Comparison of ENCODE assay signal across 11 mouse cellular contexts in genomic region chr3:107039306-107039705, GRCm38 (mm10). TPM values are rescaled to one million over a fixed set of nuclear protein-coding genes. Genes with fewer than 3 reads are reported as not detected.
DNase-seq lines count a peak whose midpoint lies in the region; ATAC-seq and TF ChIP-seq lines count a peak whose summit lies in the region.
"Had no signal": no experiment of that assay in that cellular context is flagged by ENCODE, and none has a peak within 500 bp of the region (broad histone marks: within the 10 kb centered on the region; RNA-seq: fewer than 3 reads in every experiment).

No protein-coding gene starts in this region.

- TF ChIP-seq CTCF in CH12.LX (conservative IDR thresholded peaks at IDR 0.05 in 1 of 2, IDR thresholded peaks at IDR 0.05 in 1 of 2; ENCODE audit: low read depth in 2 of 2, low read length in 2 of 2): no peak

- H3K36me3 ChIP-seq in CH12.LX (replicated peaks in 1 of 2; ENCODE audit: control insufficient read depth in 1 of 2, insufficient read depth in 1 of 2, low read length in 1 of 2): no peaks in the 10 kb centered on the region
- H3K36me3 ChIP-seq in hindbrain, embryonic 14.5 days (replicated peaks; ENCODE audit: control insufficient read depth, insufficient read depth): no peaks in the 10 kb centered on the region

- dilution Hi-C loops in CH12.LX (cut with MboI; ENCODE audit: extremely low pct_ligation_motif_present, extremely low pct_unique_long_range_greater_than_20kb, low sequenced_read_pairs): no loop called here

- peaks cover 19% of the 10 kb centered on the region for H3K9me3 ChIP-seq in CH12.LX (replicated peaks; ENCODE audit: low read length)
- H3K9me3 ChIP-seq in hindbrain, embryonic 14.5 days (ENCODE audit: control insufficient read depth, low read length): no peaks in the 10 kb centered on the region

- in situ Hi-C loops in CH12.LX (cut with MboI; ENCODE audit: low pct_ligation_motif_present, low pct_unique_long_range_greater_than_20kb, low sequenced_read_pairs): no loop called here

- no peak for TF ChIP-seq RAD21 in CH12.LX (IDR thresholded peaks at IDR 0.05; ENCODE audit: low read depth, low read length)

- no peak for TF ChIP-seq EP300 in CH12.LX (IDR thresholded peaks at IDR 0.05; ENCODE audit: low read length)

- no peak for TF ChIP-seq POLR2A in CH12.LX (IDR thresholded peaks at IDR 0.05; ENCODE audit: low read depth, low read length)

- peaks cover 3 to 40% of the 10 kb centered on the region in 2 experiments; a peak in 3 of 4 replicates for H3K4me1 ChIP-seq in CH12.LX (ENCODE audit: control insufficient read depth in 1 of 2, insufficient read depth in 2 of 2)
- peaks cover 39% of the 10 kb centered on the region for H3K4me1 ChIP-seq in hindbrain, embryonic 14.5 days (replicated peaks; ENCODE audit: control insufficient read depth, insufficient read depth, low read length)

- DNase-seq in A20 (ENCODE audit: low read depth, low spot score) (peak; percentile 40), CH12.LX (ENCODE audit: extremely low read depth) (no peak)
- no peak for DNase-seq in hindbrain, embryonic 14.5 days (ENCODE audit: low spot score)
- DNase-seq in naive thymus-derived CD4-positive, alpha-beta T cell, adult 2 months (ENCODE audit: low read depth): peak; percentile 56
- no peak for DNase-seq in kidney, postnatal 25 days
- DNase-seq in kidney, postnatal 10 days: no peak
- DNase-seq in kidney, adult 8-10 months: no peak
- DNase-seq: adrenal gland, postnatal 36 days; cerebellum, adult 9-11 months; heart, adult 18-20 months; kidney, adult 11 months had no signal

- H3K4me2 ChIP-seq in CH12.LX (ENCODE audit: insufficient read depth, low read depth, poor library complexity, severe bottlenecking): peak overlapping the region; percentile 38
- H3K4me2 ChIP-seq in hindbrain, embryonic 14.5 days (replicated peaks): peak overlapping the region; percentile 85

- H3K4me3 ChIP-seq in CH12.LX (replicated peaks in 1 of 3; ENCODE audit: low read depth in 2 of 3, low read length in 2 of 3, poor library complexity in 1 of 3): no peak overlapping the region
- peak overlapping the region; percentile 85 for H3K4me3 ChIP-seq in hindbrain, embryonic 14.5 days (replicated peaks; ENCODE audit: low read length)

- H3K9ac ChIP-seq in CH12.LX (ENCODE audit: insufficient read depth, low read depth): no peak overlapping the region
- H3K9ac ChIP-seq in hindbrain, embryonic 14.5 days: peak overlapping the region; percentile 56

- peaks cover 4% of the 10 kb centered on the region for H3K27me3 ChIP-seq in CH12.LX (replicated peaks)
- no peaks in the 10 kb centered on the region for H3K27me3 ChIP-seq in hindbrain, embryonic 14.5 days (ENCODE audit: control insufficient read depth, insufficient read depth, low read length)

- ATAC-seq in hindbrain, embryonic 14.5 days (ENCODE audit: low FRiP score): no peak

- H3K27ac ChIP-seq in CH12.LX (ENCODE audit: insufficient read depth, low read depth): no peak overlapping the region
- 0 out of 2 replicates have a peak overlapping the region, but pooled peaks have one; percentile 38 for H3K27ac ChIP-seq in hindbrain, embryonic 14.5 days

- H3K79me2 ChIP-seq in CH12.LX (replicated peaks; ENCODE audit: control insufficient read depth, extremely low read depth, insufficient read depth, poor library complexity, severe bottlenecking): no peaks in the 10 kb centered on the region

TF ChIP-seq in CH12.LX, 34 proteins besides CTCF, POLR2A, EP300 and RAD21:
- TF ChIP-seq ZNF384 (IDR thresholded peaks at IDR 0.05; ENCODE audit: low read depth, low read length) (0 out of 2 replicates have a peak, but pooled peaks have one; percentile 1), MAFK (IDR thresholded peaks at IDR 0.05; ENCODE audit: insufficient replicate concordance, low read length) (no peak)

RNA-seq across cellular contexts. Expression of gene Kcna3, which starts 3.3 kb away (rescaled TPM):
- total RNA-seq in CH12.LX (2012; rRNA removed) (0.84 and 0.85 TPM in 2 replicates), CH12.LX (2014; rRNA removed) (not detected in 2 replicates)
- not detected in 2 replicates for polyA plus RNA-seq in CH12.LX (2012; ENCODE audit: insufficient read length, low read depth)
- 10.9 and 14.8 TPM in 2 replicates for polyA plus RNA-seq in hindbrain, embryonic 14.5 days (2014; fragmentation: Nextera tagmentation; extraction: Ambion mirVana)

Comparison
In these comparisons a context has a peak if more than half of its experiments do, and no peak if none do; other contexts are left out.
1. DNase-seq: peak in A20 (single experiment) and naive thymus-derived CD4-positive, alpha-beta T cell, adult 2 months (single experiment); none in CH12.LX (single experiment), hindbrain, embryonic 14.5 days (single experiment), kidney, postnatal 25 days (0 of 2), kidney, postnatal 10 days (single experiment) and kidney, adult 8-10 months (0 of 2).
2. RNA of gene Kcna3, which starts 3.3 kb away (polyA plus RNA-seq): 10.9 to 14.8 TPM in hindbrain, embryonic 14.5 days; not detected in CH12.LX; every median in the first group is over 10 times any median in the second.